Mouse (Mus musculus): Measurements from ENCODE around the gene Stac3. TPM values are rescaled to one million over a fixed set of nuclear protein-coding genes. Genes with fewer than 3 reads are reported as not detected.
A peak's percentile ranks its signal among the peaks of the same experiment; 100 is the strongest.

Stac3 gene
- polyA plus RNA-seq, 1 experiment = 9.8 TPM

DNA sequence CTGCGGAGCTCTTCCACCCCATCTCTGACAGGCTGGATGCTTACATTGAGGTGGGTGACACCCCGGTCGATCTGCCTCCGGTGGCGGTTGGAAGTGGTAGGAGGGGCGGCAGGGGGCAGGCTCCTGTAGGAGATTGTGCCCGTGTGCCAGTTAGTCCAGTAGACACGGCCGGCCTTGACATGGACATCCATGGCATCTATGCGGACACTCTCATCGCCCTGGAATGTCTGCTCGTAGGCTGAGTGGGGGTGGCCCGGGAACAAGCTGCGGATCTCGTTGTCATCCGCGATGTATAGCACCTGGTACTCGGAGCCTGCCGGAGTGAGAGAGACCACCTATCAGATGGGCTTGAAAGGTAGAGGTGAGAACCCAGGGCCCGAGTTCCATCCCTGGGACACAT lies 42.9 kb downstream of the Stac3 start:
- no peak for DNase-seq (ENCODE audit: low read depth)

DNA sequence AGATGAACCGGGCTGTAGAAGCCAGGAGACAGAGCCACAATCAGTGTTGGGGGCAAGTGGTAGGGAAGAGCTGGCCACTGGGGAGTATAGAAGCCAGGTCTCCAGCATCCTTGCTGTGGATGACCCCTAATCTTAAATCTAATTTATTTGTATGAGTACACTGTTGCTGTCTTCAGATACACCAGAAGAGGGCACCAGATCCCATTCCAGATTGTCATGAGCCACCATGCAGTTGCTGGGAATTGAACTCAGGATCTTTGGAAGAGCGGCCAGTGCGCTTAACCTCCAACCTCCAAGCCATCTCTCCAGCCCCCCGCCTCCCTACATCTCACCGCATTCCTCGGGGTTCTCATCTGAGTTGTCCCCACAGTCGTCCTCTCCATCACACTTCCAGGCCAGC lies 45.0 kb downstream of the Stac3 start:
- DNase-seq (ENCODE audit: low read depth) = no peak
- TF ChIP-seq CTCF (IDR thresholded peaks at IDR 0.05; ENCODE audit: borderline replicate concordance, extremely low read depth, insufficient read depth, insufficient read length) (peak; percentile 21; the same call in 1 of the 2 replicates), POLR2A (IDR thresholded peaks at IDR 0.05; ENCODE audit: borderline replicate concordance, extremely low read depth, insufficient read depth, insufficient read length, poor library complexity, severe bottlenecking) (no peak)

More for the DNA sequence above, 42.9 kb downstream of the Stac3 start:
- TF ChIP-seq POLR2A (IDR thresholded peaks at IDR 0.05; ENCODE audit: borderline replicate concordance, extremely low read depth, insufficient read depth, insufficient read length, poor library complexity, severe bottlenecking) (no peak), CTCF (IDR thresholded peaks at IDR 0.05; ENCODE audit: borderline replicate concordance, extremely low read depth, insufficient read depth, insufficient read length) (no peak)

DNA sequence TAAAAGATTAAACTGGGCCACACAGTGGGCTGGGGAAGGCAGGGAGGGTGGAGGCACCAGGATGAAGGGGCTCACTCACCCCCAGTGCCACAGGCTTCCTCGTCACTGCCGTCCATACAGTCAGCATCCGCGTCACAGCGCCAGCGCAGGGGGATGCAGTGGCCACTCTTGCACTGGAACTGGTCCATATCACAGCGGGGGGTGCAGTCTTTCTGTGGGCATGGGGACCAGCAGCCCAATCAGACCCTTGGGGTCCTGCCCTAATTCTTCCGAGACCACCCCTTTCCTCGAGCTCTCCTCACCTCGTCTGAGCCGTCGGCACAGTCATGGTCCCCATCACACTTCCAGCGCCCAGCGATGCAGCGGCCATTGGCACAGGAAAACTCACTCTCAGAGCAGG lies 46.8 kb downstream of the Stac3 start:
- DNase-seq (ENCODE audit: low read depth) = no peak

DNA sequence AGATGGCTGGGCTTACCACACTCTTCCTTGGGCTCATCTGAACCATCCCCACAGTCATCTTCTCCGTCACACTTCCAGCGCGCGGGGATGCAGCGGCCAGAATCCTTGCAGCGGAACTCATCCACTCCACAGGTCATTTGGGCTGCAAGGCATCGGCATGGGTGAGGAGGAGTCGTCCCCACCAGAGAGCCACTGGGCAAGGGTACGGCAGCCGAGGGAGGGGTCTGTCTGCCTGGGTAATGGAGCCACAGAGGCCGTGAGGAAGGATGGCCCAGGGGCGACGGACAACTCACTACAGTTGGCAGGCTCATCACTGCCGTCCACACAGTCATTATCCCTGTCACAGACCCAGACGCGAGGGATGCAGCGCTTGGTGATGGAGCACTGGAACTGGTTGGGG lies 48.4 kb downstream of the Stac3 start:
- no peak for TF ChIP-seq POLR2A (IDR thresholded peaks at IDR 0.05; ENCODE audit: borderline replicate concordance, extremely low read depth, insufficient read depth, insufficient read length, poor library complexity, severe bottlenecking)
- no peak for TF ChIP-seq CTCF (IDR thresholded peaks at IDR 0.05; ENCODE audit: borderline replicate concordance, extremely low read depth, insufficient read depth, insufficient read length)
- DNase-seq (ENCODE audit: low read depth) = no peak

More for the DNA sequence above, 46.8 kb downstream of the Stac3 start:
- TF ChIP-seq CTCF (IDR thresholded peaks at IDR 0.05; ENCODE audit: borderline replicate concordance, extremely low read depth, insufficient read depth, insufficient read length) (no peak), POLR2A (IDR thresholded peaks at IDR 0.05; ENCODE audit: borderline replicate concordance, extremely low read depth, insufficient read depth, insufficient read length, poor library complexity, severe bottlenecking) (no peak)

DNA sequence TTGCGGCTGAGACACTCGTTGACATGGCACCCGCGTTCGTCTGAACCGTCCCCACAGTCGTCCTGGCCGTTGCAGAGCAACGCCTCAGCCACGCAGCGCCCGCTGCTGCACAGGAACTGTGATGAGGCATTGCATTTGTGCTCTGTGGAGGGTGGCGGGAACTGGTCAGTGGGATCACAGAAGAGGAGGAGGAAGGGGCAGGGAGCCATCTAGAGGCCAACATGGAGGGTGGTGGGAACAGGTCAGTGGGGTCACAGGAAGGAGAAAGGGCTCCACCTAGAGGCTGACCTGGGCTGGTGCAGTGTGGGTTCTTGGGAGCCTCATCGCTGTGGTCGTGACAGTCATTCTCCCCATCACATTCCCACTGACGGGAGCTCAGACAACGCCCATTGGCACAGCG lies 54.2 kb downstream of the Stac3 start:
- TF ChIP-seq CTCF (IDR thresholded peaks at IDR 0.05; ENCODE audit: borderline replicate concordance, extremely low read depth, insufficient read depth, insufficient read length) (peak; percentile 73), POLR2A (IDR thresholded peaks at IDR 0.05; ENCODE audit: borderline replicate concordance, extremely low read depth, insufficient read depth, insufficient read length, poor library complexity, severe bottlenecking) (no peak)
- DNase-seq (ENCODE audit: low read depth) = peak; percentile 50

DNA sequence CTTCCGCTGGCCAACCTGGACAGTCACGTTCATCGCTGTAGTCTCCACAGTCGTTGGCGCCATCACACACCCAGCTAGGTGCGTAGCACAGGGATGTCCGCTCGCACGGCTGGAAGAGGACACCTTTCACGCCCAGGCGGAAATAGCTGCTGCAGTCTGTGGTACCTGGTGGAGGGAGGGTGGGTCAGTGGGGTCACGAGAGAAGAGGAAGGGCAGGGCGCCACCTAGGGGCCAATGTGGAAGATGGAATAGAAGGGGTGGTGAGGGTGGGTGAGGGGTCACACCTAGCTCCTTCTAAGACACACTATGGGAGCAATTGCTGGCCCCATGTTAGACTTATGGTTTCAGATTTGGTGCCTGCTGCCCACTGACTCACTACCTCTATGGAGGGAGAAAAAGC lies 55.9 kb downstream of the Stac3 start:
- DNase-seq (ENCODE audit: low read depth) = no peak
- TF ChIP-seq CTCF (IDR thresholded peaks at IDR 0.05; ENCODE audit: borderline replicate concordance, extremely low read depth, insufficient read depth, insufficient read length) = peak; percentile 36; the same call in 1 of the 2 replicates
- TF ChIP-seq POLR2A (IDR thresholded peaks at IDR 0.05; ENCODE audit: borderline replicate concordance, extremely low read depth, insufficient read depth, insufficient read length, poor library complexity, severe bottlenecking) = no peak

Other genes starting within 250 kb of the Stac3 start
- gene Kif5a, start 238.3 kb upstream of the Stac3 start, polyA plus RNA-seq (2012; rRNA removed) = 97.5 and 134 TPM in 2 replicates
- 326 and 373 TPM in 2 replicates for gene Dctn2, start 235.3 kb upstream of the Stac3 start, polyA plus RNA-seq (2012; rRNA removed)
- 39.2 and 67.3 TPM in 2 replicates for gene Mbd6, start 212.7 kb upstream of the Stac3 start, polyA plus RNA-seq (2012; rRNA removed)
- 88.2 and 102 TPM in 2 replicates for gene Mars, start 189.9 kb upstream of the Stac3 start, polyA plus RNA-seq (2012; rRNA removed)
- gene Arhgap9, start 179.7 kb upstream of the Stac3 start, polyA plus RNA-seq (2012; rRNA removed) = 0.49 and 0.71 TPM in 2 replicates
- gene Gli1, start 159.7 kb upstream of the Stac3 start, polyA plus RNA-seq (2012; rRNA removed) = 7.4 and 11.3 TPM in 2 replicates
- gene Inhbe, start 147.3 kb upstream of the Stac3 start, polyA plus RNA-seq (2012; rRNA removed) = not detected in 2 replicates
- not detected in 2 replicates for gene Inhbc, start 131.3 kb upstream of the Stac3 start, polyA plus RNA-seq (2012; rRNA removed)
- 58.6 and 110 TPM in 2 replicates for gene R3hdm2, start 121.4 kb upstream of the Stac3 start, polyA plus RNA-seq (2012; rRNA removed)
- gene Ndufa4l2, start 13.3 kb downstream of the Stac3 start, polyA plus RNA-seq (2012; rRNA removed) = 10.8 and 13.0 TPM in 2 replicates
- 80.8 and 100 TPM in 2 replicates for gene Shmt2, start 20.8 kb downstream of the Stac3 start, polyA plus RNA-seq (2012; rRNA removed)
- 19.9 and 48.8 TPM in 2 replicates for gene Nxph4, start 32.9 kb downstream of the Stac3 start, polyA plus RNA-seq (2012; rRNA removed)
- gene Lrp1, start 119.5 kb downstream of the Stac3 start, polyA plus RNA-seq (2012; rRNA removed) = 155 and 269 TPM in 2 replicates
- gene Stat6, start 141.3 kb downstream of the Stac3 start, polyA plus RNA-seq (2012; rRNA removed) = 5.7 and 7.4 TPM in 2 replicates
- 6.4 and 10.7 TPM in 2 replicates for gene Nemp1, start 165.2 kb downstream of the Stac3 start, polyA plus RNA-seq (2012; rRNA removed)
- gene Nab2, start 166.9 kb downstream of the Stac3 start, polyA plus RNA-seq (2012; rRNA removed) = 7.4 and 8.0 TPM in 2 replicates
- 2.0 and 2.6 TPM in 2 replicates for gene Myo1a, start 203.5 kb downstream of the Stac3 start, polyA plus RNA-seq (2012; rRNA removed)
- gene Tac2, start 222.8 kb downstream of the Stac3 start, polyA plus RNA-seq (2012; rRNA removed) = 0.74 and 2.1 TPM in 2 replicates
- gene Zbtb39, start 237.9 kb downstream of the Stac3 start, polyA plus RNA-seq (2012; rRNA removed) = 14.9 and 18.7 TPM in 2 replicates